Mouse (Mus musculus) olfactory bulb, adult 2 months (tissue): ENCODE data around the gene Mief1.

Experiments used
- CTCF ChIP-seq: fragments of 200-500 bp; IDR thresholded peaks from 2 replicates; pipeline ENCODE4 v1.5.1; 2012; ENCODE audit warnings: low read depth, mild to moderate bottlenecking, low read length, moderate library complexity; ENCODE audit not compliant: insufficient read depth
- POLR2A ChIP-seq: fragments of 200-500 bp; IDR thresholded peaks from 2 replicates; pipeline ENCODE4 v1.6.1; 2012; ENCODE audit warnings: mild to moderate bottlenecking, low read depth, low read length, moderate library complexity; ENCODE audit not compliant: insufficient read depth

- TF ChIP-seq CTCF, result no peak
- TF ChIP-seq POLR2A, result no peak
These were observed 1.5 kb upstream of the Mief1 start for GRCm38 (mm10) chr15:80232331-80232730.
